Mouse (Mus musculus) frontal cortex, adult (tissue): Measurements from ENCODE around the gene Frmd4a.
A peak's percentile ranks its signal among the peaks of the same experiment; 100 is the strongest.
"Not testable (repeated sequence)": the region's sequence is repeated elsewhere in the genome, so short reads cannot be mapped to it uniquely, and the experiment has no call there.

Experiments used
- ATAC-seq: cut with Nextera tagmentation; 2 replicates; pipeline ENCODE4 v1.9.2; 2017; ENCODE audit warnings: mild to moderate bottlenecking, moderate library complexity, mixed read lengths; ENCODE audit not compliant: low TSS enrichment

Gene Frmd4a

DNA sequence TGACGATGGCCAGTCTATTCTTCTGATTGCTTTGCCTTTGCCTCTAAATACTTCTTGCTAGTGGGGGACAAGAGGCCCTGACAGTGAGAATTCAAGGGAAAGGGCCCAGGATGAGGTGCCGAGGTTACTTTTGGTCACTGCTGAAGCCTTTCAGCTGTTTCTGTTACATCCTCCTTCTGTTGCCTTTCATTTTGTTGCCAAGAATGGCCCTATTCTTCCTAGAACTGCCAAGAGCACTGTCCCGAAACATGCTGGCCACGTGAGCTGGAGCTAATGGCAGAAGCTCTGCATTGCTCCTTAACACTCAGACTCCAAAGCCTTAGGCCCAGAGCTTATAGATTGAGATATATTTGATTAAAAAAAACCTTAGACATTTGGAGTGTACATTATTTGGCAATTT is 178.5 kb downstream of the Frmd4a start:
- no peak for ATAC-seq

DNA sequence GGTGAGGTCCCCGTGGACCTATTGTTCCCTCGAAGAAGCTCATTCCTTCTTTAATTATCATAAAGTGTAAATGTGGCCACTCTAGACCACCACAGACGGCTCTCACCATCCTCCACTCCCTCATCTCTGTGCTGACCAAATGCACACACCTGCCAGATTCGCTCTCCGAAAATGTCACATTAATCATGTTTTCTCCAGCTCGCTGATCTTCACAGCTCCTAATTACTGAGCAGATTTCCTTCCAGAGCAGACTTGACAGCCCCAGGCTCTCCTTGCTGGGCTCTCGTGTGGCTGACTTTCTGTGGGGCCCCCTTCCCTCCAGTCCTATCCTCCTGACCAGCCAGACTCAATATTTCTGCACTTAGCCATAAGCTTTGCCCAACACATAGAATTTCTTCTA is 191.7 kb downstream of the Frmd4a start:
- no peak for ATAC-seq

DNA sequence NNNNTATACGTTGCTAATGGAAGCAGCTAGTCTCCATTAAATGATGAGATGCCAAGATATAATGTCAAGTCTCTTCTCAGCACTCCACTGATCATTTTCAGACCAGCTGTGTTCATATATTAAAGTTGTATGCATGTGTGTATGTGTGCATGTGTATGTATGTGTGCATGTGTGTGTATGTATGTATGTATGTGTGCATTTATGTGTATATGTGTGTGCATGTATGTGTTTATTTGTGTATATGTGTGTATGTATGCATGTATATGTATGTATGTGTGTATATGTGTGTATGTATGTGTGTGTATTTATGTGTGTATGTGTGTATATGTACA is 204.9 kb downstream of the Frmd4a start:
- no peak for ATAC-seq

DNA sequence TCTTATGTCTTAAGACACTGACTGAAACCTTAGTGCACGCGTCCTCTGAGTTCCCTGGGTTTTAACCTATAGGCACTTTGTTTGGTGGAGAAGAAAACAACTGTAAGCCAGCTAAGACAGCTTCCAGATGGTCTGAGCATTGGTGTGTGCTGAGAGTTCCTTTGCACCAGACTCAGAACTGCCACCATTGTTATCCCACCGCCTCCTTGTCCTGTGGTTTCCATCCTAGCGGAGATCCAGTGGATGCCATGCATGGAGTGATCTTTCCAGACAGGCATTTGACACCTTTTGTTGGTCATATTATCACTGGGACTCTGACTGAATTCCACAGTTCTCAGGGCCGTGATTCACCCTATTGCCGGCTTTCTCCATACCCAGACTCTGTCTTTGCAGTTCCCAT is 205.8 kb downstream of the Frmd4a start:
- ATAC-seq, result no peak

DNA sequence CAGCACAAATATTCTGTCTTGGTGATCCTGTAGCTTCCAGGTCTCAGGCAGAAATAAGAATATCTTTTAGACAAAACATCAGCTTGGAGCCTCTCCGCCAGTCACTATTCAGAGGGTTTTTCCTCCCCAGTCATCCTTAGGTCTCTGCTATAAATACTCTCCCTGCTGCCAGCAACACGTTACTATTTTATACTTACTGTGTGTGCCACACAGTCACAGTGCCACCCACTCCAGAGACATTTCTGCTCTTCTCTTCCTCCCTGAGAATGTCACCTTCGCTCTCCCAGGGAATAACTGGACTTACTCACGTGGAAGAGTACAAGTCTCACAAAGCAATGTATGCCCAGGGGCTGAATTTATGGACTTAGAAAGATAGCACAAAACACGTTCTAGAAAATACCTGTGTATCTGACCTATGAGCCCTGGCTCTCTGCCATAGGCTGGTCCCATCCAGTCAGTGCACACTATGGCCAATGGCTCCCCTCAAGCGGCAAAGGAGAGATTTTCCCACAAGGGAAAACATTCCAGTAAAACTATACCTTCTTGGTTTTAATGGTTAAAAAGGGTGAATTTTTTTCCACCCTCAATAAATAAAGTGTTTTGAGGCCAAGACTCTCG is 209.5 kb downstream of the Frmd4a start:
- peak; percentile 68 for ATAC-seq

DNA sequence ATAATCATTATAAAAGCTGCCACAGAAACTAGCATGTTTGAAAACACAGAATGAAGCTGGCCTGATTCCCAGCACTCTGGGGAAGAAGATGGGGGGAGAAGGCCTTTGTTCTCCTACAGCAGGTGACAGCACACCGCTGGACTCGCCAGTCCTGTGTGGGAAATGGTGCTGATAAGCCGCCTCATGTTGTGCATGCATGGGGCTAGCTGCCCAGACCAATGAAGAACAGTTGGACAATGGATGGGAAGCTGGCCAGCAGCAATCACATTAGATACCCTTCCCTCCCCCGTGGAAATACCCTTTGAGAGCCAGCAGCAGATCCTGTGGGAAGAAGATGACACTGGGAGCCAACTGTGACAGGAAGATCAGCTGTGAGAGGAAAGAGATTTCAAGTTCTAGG is 210.0 kb downstream of the Frmd4a start:
- ATAC-seq, result no peak

DNA sequence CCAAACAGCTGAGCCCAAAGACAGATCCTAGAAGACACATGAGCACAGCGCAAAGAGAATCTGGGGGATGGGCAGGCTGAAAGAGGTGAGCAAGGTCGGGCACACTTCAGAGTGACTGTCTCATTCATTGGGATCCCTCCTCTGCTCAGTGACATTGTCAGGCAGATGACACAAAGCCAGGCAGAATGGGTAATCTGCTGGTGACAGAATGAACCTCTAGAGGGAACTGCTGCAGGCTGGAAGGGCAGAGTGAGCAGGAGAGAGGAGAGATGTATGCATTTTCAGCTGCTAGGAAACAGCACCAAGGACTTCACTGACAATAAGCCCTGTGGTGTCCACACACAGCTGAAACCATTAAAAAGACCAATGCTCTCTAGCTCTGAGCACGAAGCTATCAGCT is 211.0 kb downstream of the Frmd4a start:
- peak; percentile 63; the same call in 1 of the 2 replicates for ATAC-seq

DNA sequence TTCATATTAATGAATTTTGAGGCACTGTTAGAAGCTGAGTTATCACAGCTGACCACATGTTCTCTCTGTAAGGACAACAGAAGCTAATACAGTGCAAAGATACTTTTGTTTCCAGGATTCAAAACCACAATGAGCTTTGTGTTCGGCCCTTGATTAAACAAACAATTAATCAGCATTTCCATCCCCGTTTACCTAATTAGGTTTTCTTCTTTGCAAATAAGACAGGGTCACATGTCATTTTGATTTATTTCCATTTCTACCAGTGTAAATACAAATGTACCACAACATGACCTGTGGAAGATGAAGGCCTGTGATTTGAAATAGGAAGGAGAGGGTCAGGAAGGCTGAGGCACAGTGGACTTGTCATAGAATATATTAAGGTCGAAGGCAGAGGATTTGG is 214.8 kb downstream of the Frmd4a start:
- no peak for ATAC-seq

DNA sequence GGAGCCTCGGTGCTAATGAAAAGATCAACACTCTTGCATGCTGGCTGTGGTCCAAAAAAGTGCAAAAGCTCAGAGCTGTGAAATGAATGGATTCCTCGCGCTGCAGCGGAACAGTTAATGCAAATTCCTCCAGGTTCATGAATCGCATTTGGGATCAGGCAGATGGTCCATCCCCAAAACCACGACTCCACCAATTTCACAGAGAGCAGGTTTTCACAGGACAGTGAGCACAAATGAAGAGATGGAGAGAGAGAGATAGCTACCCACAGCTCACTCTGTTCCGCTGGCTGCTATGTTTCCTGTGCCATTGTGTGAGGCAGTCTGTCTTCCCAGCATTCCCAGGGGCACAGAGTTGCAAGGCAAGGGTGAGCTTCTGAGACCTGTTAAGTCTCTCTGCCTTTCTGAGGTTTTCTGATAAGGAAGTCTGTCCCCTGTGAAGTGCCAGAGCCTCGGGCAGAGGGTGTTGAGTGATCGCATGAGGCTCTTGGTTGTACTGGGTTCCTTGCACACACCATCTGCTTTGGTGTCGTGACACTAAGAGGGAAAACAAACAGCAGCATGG is 215.3 kb downstream of the Frmd4a start:
- ATAC-seq, result no peak

DNA sequence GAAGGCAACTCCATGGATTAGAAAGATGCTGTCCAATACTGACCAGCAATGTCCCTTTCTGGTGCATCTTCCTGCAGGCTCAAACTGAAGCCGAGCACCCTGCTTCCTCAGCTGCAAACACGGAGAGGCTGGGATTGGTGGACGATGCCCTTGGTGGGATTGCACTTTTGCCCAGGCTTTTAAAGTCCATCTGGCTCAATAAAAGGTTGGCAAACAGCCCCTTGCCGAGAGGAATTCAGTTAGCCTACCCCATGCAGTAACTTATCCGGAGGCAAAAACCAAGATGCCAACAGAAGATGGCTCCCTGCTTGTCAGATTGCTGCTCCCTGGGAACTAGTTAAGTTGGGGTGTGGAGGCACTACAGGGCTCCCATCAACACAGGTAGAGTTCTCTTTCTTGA is 220.2 kb downstream of the Frmd4a start:
- ATAC-seq, result no peak

DNA sequence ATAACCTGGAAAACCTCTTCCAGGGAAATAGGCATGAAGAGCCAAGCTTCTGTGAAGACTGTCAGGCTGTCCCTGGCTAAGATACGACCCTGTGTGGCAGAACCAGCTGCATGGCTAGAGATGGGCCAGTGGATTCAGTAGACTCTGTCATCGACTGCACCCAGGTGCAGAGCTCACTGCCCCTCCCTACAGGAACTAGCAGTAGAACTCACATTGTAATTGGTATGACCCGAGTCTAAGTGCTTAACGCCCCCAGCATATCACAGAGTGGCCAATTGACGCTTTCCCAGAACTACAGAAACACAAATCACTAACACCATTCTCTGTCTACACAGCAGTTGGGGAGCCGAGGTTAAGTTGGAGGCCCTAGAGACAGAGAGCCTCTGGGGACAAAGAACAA is 232.2 kb downstream of the Frmd4a start:
- ATAC-seq, result no peak

DNA sequence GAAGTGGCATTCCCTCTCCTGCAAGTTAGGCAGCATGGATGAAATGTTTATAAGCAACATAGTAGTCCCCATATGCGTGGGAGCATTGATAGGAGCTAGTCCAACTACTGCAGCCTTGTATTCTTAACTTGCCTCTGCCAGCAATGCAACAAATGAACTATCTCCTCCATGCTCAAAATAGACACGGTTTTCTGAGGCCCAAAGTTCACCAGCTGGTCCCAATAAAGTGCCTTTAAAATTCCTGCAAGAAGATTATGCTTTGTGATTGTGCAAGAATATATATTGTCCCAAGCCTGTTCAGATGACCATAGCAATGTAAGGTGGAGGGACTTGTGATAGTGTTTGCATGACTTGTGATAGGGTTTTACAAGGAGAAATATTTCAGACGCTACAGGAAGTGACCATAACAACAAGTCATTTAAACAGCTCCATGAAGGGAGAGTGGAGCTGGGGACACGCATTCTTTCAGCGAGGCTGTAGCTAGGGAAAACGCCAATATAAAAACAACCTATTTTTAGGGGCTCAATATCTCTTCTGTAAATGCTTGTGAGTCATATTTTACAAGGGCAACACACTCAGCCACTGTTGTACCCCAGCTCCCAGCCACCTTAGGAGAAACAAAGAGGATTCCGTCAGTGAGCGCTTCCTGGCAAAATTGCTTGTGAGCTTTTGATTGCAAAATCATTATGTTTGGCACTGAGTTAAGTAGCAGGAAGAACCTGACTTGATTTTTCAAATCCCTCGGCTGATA is 235.2 kb downstream of the Frmd4a start:
- ATAC-seq, result peak; percentile 44; the same call in 1 of the 2 replicates

DNA sequence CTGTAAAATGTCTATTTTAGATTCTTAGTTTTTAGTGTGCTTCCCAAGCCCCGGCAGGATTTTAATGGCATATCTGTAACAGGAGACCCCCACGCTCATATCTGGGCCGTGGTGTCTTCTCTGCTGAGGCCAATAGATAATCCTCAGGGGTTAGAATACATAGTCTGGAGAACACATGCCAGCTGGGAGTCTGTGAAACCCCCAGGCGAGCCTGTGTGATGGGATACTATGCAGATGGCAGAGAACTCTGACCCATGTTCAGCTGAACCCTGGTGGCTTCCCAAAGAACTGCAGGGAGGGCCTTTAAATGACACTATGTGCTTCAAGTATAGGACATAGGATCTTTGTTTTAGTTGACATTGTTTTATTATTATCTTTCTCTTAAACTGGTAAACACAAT is 235.8 kb downstream of the Frmd4a start:
- ATAC-seq, result 0 out of 2 replicates have a peak, but pooled peaks have one; percentile 44

DNA sequence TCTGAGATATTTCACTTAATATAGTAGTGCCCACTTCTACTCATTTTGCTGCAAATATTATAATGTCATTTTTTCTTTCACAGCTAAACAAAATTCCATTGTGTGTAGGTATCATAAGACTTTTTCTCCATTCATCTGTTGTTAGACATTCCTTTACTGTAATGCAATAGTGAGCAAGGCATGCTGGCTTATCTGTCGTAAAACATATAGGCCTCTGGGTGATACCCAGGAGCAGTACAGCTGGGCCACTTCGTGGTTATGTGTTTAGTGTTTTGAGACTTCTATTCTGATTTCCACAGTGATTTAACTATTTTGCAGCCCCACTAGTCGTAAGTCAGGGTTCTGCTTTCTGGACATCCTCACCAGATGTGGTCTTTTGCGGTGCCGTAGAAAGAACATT is 236.6 kb downstream of the Frmd4a start:
- ATAC-seq, result no peak

DNA sequence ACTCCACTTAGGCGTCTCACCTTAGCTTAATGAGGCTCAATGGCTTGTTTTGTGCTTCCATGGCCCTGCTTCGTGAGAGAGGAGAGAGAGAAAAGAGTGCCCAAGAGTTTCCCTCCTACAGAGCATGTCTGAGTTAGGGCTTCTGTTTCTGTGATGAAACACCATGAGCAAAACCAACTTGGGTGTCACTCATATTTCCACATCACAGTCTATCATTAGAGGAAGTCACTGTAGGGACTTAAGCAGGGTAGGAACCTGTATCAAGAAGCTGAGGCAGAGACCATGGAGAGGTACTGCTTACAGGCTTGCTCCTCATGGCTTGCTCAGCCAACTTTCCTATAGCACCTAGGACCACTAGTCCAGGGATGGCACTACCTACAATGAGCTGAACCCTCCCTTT is 238.7 kb downstream of the Frmd4a start:
- ATAC-seq, result no peak

DNA sequence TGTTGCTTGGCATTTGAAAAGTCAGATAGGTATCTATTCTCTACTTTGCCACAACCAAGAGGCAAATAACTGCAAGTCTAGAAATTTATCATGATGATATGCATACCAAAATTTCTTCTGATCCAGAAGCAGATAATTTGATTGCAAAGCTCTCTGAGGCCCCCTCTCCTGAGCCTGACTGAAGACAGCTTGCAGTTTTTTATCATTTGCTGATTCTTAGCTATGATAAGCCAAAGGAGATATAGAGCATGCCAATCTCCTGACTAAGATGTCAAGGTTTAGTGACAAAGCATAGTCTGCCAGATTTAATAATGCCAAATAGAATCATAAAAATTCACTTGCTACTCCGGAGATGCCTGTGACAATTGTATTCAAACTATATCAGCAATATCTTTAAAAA is 240.1 kb downstream of the Frmd4a start:
- ATAC-seq, result no peak

DNA sequence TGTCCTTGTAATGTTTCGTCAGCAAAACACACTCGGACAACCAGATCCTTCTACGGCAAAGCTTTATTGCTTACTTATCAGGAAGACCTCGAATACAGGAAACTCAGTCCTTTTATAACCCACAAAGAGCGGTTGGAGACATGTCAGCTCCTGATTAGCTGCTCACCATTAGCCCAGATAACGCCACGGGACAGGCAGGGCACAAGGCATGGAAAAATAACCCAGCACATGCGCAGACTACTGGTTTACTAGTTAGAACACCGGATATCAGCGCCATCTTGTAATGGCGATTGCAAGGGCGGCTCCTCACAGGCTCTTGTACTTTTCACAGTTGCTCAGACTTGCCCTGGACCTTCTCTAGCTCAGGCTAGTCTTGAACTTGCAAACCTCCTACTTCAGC is 241.3 kb downstream of the Frmd4a start:
- ATAC-seq, result not testable (repeated sequence)

DNA sequence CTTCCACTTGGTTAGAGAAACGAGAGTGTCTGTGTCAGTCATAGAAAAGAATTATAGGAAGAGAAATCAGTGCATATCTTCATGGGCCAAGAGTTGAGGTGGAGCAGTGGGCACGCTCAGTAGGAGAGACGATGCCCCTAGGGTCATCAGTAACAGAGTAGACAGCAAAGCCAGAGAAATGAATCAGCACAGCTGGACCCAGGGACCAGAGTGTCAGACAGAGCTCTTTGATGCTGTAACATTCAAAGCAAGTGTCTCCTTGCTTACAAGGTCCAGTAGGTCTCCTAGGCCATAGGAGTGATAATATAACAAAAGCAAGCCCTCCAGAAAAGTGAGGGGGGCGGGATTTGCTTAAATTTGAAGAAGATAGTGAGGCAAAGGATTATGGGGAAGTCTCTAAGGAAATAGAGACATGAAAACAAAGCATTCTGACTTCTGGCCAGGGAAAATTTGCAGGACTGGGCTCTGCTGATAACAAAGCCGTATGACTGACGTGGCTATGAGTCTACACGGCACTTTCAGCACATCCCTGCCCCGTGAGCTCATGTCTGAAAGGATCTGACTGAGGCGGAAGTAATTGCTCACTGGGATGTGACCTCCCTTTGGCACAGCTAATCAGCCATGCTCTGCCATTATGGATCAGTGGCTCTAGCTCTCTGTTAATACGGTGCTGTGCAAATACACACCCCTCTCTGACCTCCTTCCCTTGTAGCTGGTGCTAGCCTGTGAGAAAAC is 243.0 kb downstream of the Frmd4a start:
- ATAC-seq, result no peak

DNA sequence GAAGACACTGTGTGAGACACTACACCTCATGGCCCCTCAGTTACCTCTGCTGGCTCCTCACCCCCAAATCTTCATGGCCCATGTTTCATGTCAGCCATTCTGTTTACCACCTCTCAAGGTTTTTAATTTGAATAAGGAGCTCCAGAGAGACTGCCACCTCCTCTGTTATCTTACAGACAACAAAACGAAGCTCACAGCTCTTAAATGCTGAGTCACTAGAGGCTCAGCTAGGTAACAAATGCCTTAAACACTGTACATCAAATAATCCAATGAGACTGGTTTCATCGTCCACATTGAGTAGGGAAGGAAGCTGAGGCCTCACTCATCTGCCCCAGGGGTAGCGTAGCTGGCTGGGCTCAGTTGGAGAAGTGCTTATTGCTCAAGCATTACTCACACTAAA is 245.2 kb downstream of the Frmd4a start:
- no peak for ATAC-seq

DNA sequence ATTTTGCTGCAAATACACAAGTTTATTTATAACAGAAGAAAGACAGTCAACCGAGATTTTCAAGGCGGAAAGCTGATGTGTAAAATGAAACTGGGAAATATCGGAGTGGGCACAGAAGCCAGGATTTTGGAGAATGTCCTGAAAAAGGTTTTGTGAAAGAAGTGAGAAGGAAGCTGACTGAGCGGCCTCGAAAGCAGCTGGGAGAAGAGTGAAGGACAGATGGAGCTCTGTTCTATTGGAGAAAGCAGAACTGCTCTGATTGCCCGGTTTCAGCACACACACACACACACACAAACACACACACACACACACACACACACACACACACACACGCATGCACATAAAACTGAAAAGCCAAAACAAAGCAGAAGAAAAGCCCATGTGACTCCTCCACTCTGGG is 249.9 kb downstream of the Frmd4a start:
- ATAC-seq, result peak; percentile 65; the same call in 1 of the 2 replicates

DNA sequence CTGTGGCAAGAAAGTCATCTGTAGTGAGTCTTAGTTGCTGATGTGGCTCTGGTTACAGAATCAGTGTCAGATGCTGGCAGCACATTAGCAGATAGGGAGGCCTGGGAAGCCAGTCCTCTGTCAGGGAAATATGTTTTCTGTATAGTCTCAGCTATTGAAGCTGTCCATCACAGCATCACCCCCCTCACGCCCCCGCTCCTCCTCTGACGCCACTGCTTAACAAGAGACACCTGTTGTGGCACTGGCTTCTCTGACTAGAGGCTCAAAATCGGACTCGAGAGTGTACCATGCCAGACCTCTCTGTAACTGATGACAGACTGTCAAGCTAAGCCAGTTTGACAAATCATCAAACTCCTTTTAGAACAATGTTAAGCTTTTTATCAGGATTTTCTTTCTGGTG is 265.3 kb downstream of the Frmd4a start:
- ATAC-seq, result no peak

DNA sequence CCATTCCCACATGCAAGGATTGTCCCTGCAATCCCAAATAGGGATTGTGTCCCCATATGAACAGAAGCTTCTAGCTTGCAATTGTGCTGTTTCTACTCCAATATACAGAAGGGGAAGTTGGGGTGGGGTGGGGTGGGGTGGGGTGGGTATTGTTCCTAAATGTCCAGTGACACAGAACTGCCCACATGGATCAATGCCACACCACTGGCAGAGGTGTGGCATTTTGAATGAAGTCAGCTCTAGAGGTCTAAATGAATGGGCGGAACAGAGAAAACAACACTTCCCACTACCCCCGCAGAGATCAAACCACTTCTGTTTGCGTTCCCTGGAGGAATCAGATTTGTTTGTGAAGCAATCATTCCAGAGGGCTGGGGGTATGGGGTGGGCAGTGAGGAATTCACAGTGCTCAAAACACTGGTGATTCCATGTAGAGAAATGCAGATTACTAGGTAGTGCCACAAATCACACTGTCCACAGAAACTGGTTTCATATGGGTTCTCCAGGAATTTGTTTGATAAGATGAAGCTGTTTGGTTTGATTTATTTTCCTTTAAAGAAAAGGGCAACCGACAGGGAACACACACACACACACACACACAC is 268.3 kb downstream of the Frmd4a start:
- ATAC-seq, result no peak
